Mouse (Mus musculus) C2C12 (cell line): ENCODE data around the gene Kdm2b.

Experiments used
- CTCF ChIP-seq: IDR thresholded peaks from one replicate; pipeline ENCODE4 v1.5.1; 2011; ENCODE audit not compliant: control insufficient read depth, insufficient read depth, insufficient read length
- MYOD1 ChIP-seq: IDR thresholded peaks from one replicate; pipeline ENCODE4 v1.6.1; 2011; ENCODE audit warnings: low read depth; ENCODE audit not compliant: control insufficient read depth, insufficient read length
- MYOG ChIP-seq: IDR thresholded peaks from one replicate; pipeline ENCODE4 v1.6.1; 2011; ENCODE audit not compliant: control insufficient read depth, insufficient read length; ENCODE audit errors: extremely low read depth
- USF1 ChIP-seq: IDR thresholded peaks from one replicate; pipeline ENCODE4 v1.6.1; 2011; ENCODE audit warnings: low read depth, mild to moderate bottlenecking, control low read depth, moderate library complexity

GRCm38 (mm10) chr5:122916147-122916546, 73.5 kb downstream of the Kdm2b start:
- no peak for TF ChIP-seq MYOG
- TF ChIP-seq USF1: no peak
- no peak for TF ChIP-seq CTCF
- TF ChIP-seq MYOD1: no peak
